Mouse (Mus musculus): ENCODE measurements around the gene Jdp2.
A peak's percentile ranks its signal among the peaks of the same experiment; 100 is the strongest.

The Jdp2 gene

GRCm38 (mm10) chr12:85602153-85602552 is 3.3 kb downstream of the Jdp2 start:
- no peak for DNase-seq

- DNase-seq = no peak
These were observed 4.0 kb downstream of the Jdp2 start for GRCm38 (mm10) chr12:85602811-85603210.

- no peak for DNase-seq
These were observed 4.9 kb downstream of the Jdp2 start for GRCm38 (mm10) chr12:85603767-85604166.

- no peak for DNase-seq
These were observed 5.6 kb downstream of the Jdp2 start for GRCm38 (mm10) chr12:85604301-85604998.

- DNase-seq = no peak
These were observed 9.0 kb downstream of the Jdp2 start for GRCm38 (mm10) chr12:85607519-85608449.

- DNase-seq = no peak
These were observed 11.3 kb downstream of the Jdp2 start for GRCm38 (mm10) chr12:85610167-85610566.

- no peak for DNase-seq
These were observed 15.3 kb downstream of the Jdp2 start for GRCm38 (mm10) chr12:85614090-85614489.

- DNase-seq = no peak
These were observed 16.7 kb downstream of the Jdp2 start for GRCm38 (mm10) chr12:85615486-85615885.

GRCm38 (mm10) chr12:85617885-85618284 is 19.1 kb downstream of the Jdp2 start:
- DNase-seq = no peak

- DNase-seq = no peak
These were observed 19.6 kb downstream of the Jdp2 start for GRCm38 (mm10) chr12:85618430-85618829.

- DNase-seq = peak; percentile 63
These were observed 20.6 kb downstream of the Jdp2 start for GRCm38 (mm10) chr12:85619283-85619897.

- peak; percentile 83 for DNase-seq
These were observed 21.1 kb downstream of the Jdp2 start for GRCm38 (mm10) chr12:85619898-85620443.

- DNase-seq = no peak
These were observed 22.2 kb downstream of the Jdp2 start for GRCm38 (mm10) chr12:85621027-85621426.

GRCm38 (mm10) chr12:85621673-85622072 is 22.8 kb downstream of the Jdp2 start:
- no peak for DNase-seq

GRCm38 (mm10) chr12:85623711-85624110 is 24.9 kb downstream of the Jdp2 start:
- DNase-seq = peak; percentile 31

GRCm38 (mm10) chr12:85624652-85625051 is 25.8 kb downstream of the Jdp2 start:
- no peak for DNase-seq

- DNase-seq = no peak
These were observed 27.0 kb downstream of the Jdp2 start for GRCm38 (mm10) chr12:85625852-85626251.

GRCm38 (mm10) chr12:85629661-85630481 is 31.0 kb downstream of the Jdp2 start:
- DNase-seq = peak; percentile 34

- peak; percentile 51 for DNase-seq
These were observed 32.4 kb downstream of the Jdp2 start for GRCm38 (mm10) chr12:85631196-85631595.

GRCm38 (mm10) chr12:85632321-85632720 is 33.5 kb downstream of the Jdp2 start:
- DNase-seq = no peak

- no peak for DNase-seq
These were observed 39.1 kb downstream of the Jdp2 start for GRCm38 (mm10) chr12:85637932-85638331.
